Mouse (Mus musculus) myocyte (in vitro differentiated cells): ENCODE measurements at regions not wholly inside any gene's neighbourhood (a gene's known extent, or its start where the extent isn't known, plus 50 kb on each side); places are given as distances from the start of the nearest gene placed in this dataset.

Source experiments
- CEBPB ChIP-seq: IDR thresholded peaks from 2 replicates; pipeline ENCODE4 v1.6.1; 2011; ENCODE audit warnings: mild to moderate bottlenecking, moderate library complexity; ENCODE audit not compliant: poor library complexity, insufficient read depth, severe bottlenecking
- E2F4 ChIP-seq: IDR thresholded peaks from one replicate; pipeline ENCODE4 v1.6.1; 2011; ENCODE audit warnings: mild to moderate bottlenecking, control low read depth, moderate library complexity; ENCODE audit not compliant: insufficient read depth
- MAX ChIP-seq: IDR thresholded peaks from one replicate; pipeline ENCODE4 v1.6.1; 2011; ENCODE audit warnings: low read depth, mild to moderate bottlenecking, control low read depth
- MYOD1 ChIP-seq, 3 experiments: IDR thresholded peaks; one replicate each; pipeline ENCODE4 v1.6.1; 2011; ENCODE audit warnings: control low read depth in 2 of 3, low read depth in 2 of 3, mild to moderate bottlenecking in 2 of 3, moderate library complexity in 1 of 3; ENCODE audit not compliant: insufficient read length in 2 of 3, control insufficient read depth in 1 of 3
- MYOG ChIP-seq, 3 experiments: IDR thresholded peaks; one replicate each; pipeline ENCODE4 v1.6.1; 2011; ENCODE audit warnings: control low read depth in 2 of 3, low read depth in 2 of 3, mild to moderate bottlenecking in 2 of 3; ENCODE audit not compliant: insufficient read length in 2 of 3, control insufficient read depth in 1 of 3, insufficient read depth in 1 of 3
- POLR2A ChIP-seq: IDR thresholded peaks from one replicate; pipeline ENCODE4 v1.6.1; 2011; ENCODE audit warnings: low read depth, mild to moderate bottlenecking, control low read depth, moderate library complexity; ENCODE audit not compliant: insufficient read length
- POLR2AphosphoS2 ChIP-seq: IDR thresholded peaks from one replicate; pipeline ENCODE4 v1.6.1; 2011; ENCODE audit warnings: low read depth, control low read depth; ENCODE audit not compliant: insufficient read length
- REST ChIP-seq: IDR thresholded peaks from one replicate; pipeline ENCODE4 v1.6.1; 2011; ENCODE audit warnings: mild to moderate bottlenecking, control low read depth, moderate library complexity; ENCODE audit not compliant: insufficient read depth, insufficient read length
- SRF ChIP-seq: IDR thresholded peaks from one replicate; pipeline ENCODE4 v1.6.1; 2011; ENCODE audit warnings: low read depth; ENCODE audit not compliant: control insufficient read depth, insufficient read length
- TCF12 ChIP-seq: IDR thresholded peaks from one replicate; pipeline ENCODE4 v1.6.1; 2011; ENCODE audit warnings: mild to moderate bottlenecking, control low read depth; ENCODE audit not compliant: poor library complexity, insufficient read depth, severe bottlenecking
- TCF3 ChIP-seq: IDR thresholded peaks from one replicate; pipeline ENCODE4 v1.6.1; 2011; ENCODE audit warnings: low read depth, control low read depth; ENCODE audit not compliant: insufficient read length
- USF1 ChIP-seq: IDR thresholded peaks from one replicate; pipeline ENCODE4 v1.6.1; 2011; ENCODE audit warnings: low read depth, mild to moderate bottlenecking, control low read depth, moderate library complexity

- TF ChIP-seq POLR2AphosphoS2 (no peak), REST (no peak), TCF12 (no peak), SRF (no peak), MYOG (IDR thresholded peaks at IDR 0.05; ENCODE audit: control insufficient read depth in 1 of 3, insufficient read depth in 1 of 3, insufficient read length in 2 of 3, low read depth in 2 of 3) (no peak), POLR2A (no peak), E2F4 (no peak), MAX (no peak), MYOD1 (IDR thresholded peaks at IDR 0.05; ENCODE audit: control insufficient read depth in 1 of 3, insufficient read length in 2 of 3, low read depth in 2 of 3) (no peak), CEBPB (no peak), TCF3 (no peak), USF1 (no peak)
These were observed 208.0 kb downstream of the Rplp1 start for GRCm38 (mm10) chr9:61706263-61706755.
